Mouse (Mus musculus): ENCODE data around the gene Gm8660.
"Not testable (repeated sequence)": the region's sequence is repeated elsewhere in the genome, so short reads cannot be mapped to it uniquely, and the experiment has no call there.

- TF ChIP-seq CTCF (IDR thresholded peaks at IDR 0.05; ENCODE audit: borderline replicate concordance, control insufficient read depth, extremely low read depth, insufficient read depth, low read length, poor library complexity); POLR2A (IDR thresholded peaks at IDR 0.05; ENCODE audit: control insufficient read depth, extremely low read depth, insufficient read depth, low read length, poor library complexity): not testable (repeated sequence)
Observed at GRCm38 (mm10) chr7:22370939-22371338, at the start of gene Gm8660.

All from thymus, adult 2 months (tissue).